Mouse (Mus musculus): ENCODE results near the gene Vmn1r40. TPM values are rescaled to one million over a fixed set of nuclear protein-coding genes. Genes with fewer than 3 reads are reported as not detected.
A peak's percentile ranks its signal among the peaks of the same experiment; 100 is the strongest.

Vmn1r40 gene
- not detected for total RNA-seq (2022)

DNA sequence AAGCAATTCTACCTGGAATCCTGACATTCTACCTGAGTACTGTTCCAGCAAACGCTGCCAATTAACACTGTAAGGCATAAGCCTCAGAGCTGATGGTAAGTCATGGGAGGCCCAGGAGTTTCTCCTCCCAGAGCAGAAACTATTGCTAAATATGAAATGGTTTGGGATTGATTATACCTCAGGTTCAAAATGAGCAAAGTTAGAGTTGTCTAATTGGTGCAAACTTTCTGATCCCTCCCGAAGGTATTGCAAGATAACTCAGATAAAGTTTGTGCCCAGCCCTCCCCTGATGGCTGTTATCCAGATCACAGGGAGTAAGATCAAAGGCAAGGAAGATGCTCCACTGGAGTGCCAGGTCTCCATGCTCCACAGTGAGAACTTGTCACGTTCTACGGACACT lies at the start of gene Vmn1r40:
Vmn1r40 (plus strand) TSS at position 301 of the 400 bp plus-strand sequence.
- DNase-seq (ENCODE audit: low spot score in 2 of 2), result no peak

DNA sequence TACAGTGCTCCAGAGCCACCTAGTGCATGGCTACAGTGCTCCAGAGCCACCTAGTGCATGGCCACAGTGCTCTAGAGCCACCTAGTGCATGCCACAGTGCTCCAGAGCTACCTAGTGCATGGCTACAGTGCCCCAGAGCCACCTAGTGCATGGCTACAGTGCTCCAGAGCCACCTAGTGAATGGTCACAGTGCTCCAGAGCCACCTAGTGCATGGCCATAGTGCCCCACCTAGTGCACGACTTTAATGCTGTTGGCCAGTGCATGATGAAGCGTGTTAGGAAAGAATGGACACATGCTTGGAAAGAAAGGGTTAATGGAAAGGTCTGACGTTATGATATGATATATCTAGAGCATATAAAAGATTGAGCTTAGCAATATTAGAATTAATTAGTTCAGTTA lies 49.0 kb upstream of the Vmn1r40 start:
- no peak for DNase-seq (ENCODE audit: low spot score in 2 of 2)

DNA sequence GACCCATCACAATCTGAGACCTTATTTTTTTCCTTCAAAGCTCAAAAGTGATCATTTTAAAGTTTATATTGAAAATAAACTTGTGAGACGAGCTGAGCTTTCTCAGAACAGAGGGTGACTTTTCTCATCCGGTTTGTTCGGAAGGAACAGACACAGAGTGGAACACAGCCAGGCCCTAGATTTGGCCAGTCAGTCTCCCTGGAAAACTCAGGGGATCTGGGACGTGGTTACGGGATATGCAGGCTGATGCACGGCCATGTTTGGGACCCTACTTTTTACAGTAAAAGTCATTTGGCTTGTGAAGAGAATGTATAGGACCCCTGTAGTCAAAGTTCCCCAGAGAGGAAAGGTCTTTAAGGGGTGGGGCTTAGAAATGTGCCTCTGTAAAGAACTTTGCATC lies 48.4 kb upstream of the Vmn1r40 start:
- no peak for DNase-seq (ENCODE audit: low spot score in 2 of 2)

DNA sequence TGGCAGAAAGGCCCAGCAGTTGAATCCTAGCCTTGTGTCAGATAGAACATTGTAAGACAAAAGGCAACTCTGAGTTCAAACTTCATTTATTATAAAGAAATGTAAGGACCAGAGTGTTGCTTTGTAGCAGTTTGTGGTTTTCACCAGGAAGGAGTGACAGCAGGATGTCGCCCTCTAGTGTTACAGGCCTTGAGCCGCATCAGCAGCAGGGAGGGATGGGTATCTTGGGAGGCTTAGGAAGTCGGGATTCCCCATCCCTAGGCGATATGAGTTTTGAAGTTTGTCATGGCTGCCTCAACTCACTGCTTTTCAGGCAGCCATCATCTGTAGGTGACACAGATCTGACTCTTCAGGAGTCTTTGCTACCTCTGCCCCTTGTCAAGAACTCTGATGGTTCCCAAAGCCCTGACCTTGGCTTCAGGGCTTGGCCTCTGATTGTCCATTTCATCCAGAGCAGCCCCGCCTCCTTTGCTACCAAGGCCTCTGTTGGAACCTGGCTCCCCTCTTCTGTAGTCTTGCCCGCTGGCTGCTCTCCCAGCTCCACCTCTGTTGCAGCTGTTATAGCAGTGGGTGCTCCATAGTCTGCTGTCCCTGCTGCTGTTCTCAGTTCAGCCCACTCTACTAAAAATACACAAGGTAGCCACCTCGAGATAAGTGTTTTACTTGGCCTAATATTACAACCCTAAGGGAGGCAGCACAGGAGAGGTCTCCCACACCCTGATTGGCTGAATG lies 47.5 kb upstream of the Vmn1r40 start:
- DNase-seq (ENCODE audit: low spot score in 2 of 2), result no peak

DNA sequence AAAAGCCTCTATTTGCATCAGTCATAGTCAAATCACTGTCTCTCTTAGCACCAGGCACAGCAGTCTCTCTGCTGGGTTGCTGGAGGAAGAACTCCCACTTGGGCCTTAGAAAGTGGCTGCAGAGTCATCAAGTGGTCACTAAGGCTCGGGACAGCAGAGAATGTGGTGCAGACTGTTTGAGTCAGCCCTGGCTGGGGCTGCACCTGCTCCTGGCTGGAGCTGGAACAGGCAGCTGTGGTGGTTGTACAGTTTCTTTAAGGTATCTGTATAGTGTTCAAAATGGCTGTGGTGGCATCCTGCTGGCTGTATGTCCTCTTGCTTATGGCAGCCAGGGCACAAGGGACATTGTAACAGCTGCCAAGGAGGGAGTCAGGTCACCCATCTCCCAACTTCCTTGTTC lies 46.9 kb upstream of the Vmn1r40 start:
- DNase-seq (ENCODE audit: low spot score in 2 of 2), result no peak

DNA sequence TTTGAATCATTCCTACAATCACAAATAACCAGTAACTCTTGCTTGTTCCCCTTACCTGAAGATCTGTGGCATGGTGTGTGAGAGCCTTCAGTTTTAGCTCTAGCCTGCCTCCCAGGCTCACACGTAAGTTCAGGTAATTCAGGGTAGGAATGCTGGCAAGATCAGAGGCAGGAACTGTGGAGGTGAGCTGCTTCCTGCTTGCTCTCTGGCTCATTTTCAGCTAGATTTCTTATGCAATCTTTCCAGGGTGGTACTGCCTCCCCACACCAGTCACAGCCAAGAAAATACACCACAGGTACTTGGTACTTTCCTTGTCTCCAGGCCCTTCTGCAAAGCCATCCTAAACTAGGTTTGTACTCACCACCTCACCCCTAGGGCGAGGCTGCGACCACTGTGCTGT lies 44.8 kb upstream of the Vmn1r40 start:
- no peak for DNase-seq (ENCODE audit: low spot score in 2 of 2)

DNA sequence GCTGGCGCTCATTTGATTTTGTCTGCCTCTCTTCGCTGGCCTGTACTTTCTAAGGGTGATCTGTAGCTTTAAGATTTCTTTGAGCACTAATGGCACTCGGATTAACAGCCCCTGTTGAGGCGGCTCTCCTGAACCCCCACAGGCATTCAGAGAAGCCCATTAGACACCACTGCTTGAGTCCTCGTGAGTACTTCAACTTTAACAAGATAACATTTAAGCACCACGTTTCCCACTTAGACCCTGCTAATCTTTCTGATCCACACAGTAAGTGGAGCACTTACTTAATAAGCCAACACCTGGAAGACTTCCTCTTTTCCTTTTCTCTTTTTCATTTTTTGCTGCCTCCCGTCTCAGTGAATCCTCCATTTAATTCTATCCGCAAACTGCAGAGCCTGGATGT lies 42.2 kb upstream of the Vmn1r40 start:
- no peak for DNase-seq (ENCODE audit: low spot score in 2 of 2)

DNA sequence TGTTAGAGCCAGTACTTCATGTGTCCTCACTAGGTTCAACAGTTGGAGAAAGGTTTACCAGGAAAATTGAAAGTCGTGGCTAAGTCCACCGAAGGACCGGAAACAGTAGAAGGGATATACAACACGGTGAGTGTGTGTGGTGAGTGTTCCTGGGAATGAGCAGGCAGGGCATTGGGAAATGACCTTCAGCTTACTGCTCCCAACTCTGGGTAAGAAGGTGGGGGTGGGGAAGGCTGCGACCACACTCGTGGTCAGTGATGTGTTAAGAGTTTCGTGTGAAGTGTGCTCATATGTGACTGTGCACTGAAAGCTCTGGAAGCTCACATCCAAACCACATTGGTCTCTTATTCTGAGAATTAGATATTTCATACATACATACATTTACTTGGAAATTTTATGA lies 41.7 kb upstream of the Vmn1r40 start:
- DNase-seq (ENCODE audit: low spot score in 2 of 2), result no peak

DNA sequence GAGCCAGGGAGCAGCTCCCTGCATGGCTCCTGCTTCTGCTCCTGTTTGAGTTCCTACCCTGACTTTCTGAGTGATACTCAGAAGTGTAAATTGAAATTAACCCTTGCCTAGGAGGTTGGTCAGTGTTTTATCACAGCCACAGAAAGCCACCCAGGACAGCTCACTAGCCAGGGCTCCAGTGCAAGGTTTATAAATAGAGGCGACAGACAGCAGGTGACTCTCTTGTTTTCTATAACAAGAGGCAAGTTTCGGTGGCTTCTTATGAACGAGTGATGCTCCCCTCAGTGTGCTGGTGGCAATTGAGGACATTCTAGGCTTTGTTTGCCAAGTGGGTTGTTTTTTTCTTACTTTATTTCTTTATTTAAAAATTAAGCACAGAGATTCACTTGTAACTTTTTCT lies 40.4 kb upstream of the Vmn1r40 start:
- DNase-seq (ENCODE audit: low spot score in 2 of 2), result no peak

DNA sequence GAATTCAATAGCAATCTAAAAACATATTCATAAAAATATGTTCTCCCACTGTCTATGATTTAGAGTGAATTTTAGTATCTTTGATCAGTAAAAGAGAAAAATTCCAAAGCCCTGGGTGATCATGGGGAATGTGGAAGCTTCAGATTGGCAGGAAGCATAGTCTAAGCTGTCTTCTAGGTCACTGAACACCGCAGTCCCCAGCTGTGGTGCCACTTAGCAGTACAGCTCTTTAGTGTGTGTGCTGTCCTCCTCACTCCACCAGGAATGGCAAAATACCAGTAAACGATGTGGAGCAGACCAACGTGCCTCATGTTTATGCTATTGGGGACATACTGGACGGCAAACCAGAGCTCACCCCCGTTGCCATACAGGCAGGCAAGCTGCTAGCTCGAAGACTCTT lies 37.8 kb upstream of the Vmn1r40 start:
- DNase-seq (ENCODE audit: low spot score in 2 of 2), result peak in 1 of 2 experiments; percentile 2

DNA sequence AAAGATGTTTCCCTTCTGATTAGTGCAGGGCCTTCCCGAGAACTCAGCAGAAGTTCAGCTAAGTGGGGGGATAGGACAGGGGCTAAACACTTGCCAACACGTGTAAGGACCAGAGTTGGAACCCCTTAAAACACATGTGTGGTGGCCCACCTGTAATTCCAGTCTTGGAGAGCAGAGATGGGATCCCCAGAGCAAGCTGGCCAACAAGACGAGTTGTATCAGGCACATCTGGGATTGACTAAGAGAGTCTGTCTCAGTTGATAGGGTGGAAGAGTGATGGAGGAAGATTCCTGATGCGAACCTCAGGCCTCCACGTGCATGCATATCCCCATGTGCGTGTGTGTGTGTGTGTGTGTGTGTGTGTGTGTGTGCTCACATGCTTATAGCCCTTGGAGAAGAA lies 35.9 kb upstream of the Vmn1r40 start:
- DNase-seq (ENCODE audit: low spot score in 2 of 2), result peak in 1 of 2 experiments; percentile 14

DNA sequence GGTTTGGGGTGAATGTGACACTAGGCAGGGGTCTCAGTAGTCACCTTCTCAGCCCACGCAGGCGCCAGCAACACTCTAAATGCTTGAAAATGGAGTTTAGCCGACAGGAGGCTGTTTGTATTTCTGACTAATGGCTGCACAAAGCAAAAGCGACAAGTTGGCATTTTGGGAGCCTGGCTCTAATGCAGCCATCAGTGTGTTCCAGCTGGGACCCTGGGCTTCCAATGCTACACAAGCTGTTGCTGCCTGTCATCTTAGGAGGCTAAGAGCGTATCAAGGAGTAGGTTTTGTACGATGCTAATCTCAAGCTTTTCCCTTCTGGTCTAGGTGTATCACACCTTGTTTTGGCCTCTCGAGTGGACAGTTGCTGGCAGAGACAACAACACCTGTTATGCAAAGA lies 34.7 kb upstream of the Vmn1r40 start:
- peak in 1 of 2 experiments; percentile 4 for DNase-seq (ENCODE audit: low spot score in 2 of 2)

DNA sequence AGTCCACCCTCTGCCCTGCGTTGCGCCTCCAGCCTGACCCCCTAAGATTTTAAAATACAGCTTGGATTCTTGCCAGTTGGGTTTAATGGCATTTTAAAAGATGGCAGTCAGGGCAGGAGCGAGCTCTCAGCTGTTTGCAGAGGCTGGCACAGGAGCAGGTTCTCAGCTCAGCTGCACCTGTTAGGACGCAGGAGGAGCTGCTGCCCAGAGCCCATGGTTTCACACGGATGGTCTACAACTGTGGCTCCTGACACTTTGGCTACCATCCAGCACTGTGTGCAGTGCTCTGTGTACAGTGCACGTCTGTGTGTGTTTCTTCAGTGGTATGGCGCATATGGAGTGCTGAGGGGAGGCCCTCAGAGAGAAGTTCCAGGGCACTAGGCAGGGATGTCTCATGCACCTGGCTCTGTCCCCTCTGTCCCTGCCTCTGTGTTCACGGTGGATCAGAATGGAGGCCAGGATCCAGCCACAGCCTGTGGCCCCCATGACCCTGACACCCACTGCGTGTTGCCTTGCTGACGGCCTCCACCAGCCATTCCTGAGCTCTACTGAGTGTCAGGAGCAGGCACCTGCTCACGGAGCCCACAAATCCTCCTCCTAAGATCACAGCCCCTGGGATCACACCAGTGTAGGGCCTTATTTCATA lies 34.1 kb upstream of the Vmn1r40 start:
- peak in 1 of 2 experiments; percentile 5 for DNase-seq (ENCODE audit: low spot score in 2 of 2)

DNA sequence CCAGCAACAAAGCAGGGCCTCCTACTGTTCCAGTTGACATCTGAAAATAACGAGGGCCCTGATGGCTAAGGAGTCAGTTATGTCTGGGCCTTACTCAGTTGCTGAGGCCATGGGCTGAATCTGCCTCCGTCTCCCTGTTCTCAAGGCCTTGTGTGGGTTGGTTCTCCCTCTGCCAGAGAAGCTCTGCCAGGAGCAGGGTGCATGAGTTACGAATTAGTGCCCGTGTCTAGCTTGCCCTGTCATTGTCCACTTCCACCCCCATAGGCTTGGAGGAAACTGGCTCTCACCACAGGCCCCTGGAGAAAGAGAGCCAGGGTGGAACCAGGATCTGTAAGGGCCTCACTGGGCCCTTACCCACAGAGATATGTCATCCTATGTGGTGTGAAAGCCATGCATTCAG lies 28.8 kb upstream of the Vmn1r40 start:
- no peak for DNase-seq (ENCODE audit: low spot score in 2 of 2)

DNA sequence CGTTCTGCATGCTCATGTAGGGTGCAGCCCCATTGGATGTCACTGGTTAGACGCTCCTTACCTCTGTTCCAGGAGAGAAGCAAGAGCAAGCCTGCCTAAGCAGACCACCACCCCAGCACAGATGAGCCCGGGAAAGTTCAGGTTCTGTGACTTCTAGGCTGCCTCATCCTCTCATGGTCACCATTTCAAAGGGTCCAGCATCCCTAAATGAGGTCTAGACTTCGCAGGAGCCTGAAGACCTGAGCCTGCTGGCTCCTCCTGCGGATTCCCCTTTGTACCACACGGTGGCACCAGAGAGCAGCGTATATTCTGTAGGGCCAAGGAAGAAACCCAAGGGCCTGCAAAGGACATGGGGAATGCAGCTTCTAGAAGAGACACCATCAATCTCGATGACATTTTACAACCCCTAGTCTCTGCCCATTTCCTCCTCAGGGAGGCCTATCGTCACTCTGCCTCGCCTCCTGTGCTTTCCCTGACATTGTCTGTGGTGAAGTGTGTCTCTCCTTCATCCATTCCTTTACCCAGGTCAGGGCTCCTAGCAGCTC lies 28.0 kb upstream of the Vmn1r40 start:
- peak in 1 of 2 experiments; percentile 55 for DNase-seq (ENCODE audit: low spot score in 2 of 2)

DNA sequence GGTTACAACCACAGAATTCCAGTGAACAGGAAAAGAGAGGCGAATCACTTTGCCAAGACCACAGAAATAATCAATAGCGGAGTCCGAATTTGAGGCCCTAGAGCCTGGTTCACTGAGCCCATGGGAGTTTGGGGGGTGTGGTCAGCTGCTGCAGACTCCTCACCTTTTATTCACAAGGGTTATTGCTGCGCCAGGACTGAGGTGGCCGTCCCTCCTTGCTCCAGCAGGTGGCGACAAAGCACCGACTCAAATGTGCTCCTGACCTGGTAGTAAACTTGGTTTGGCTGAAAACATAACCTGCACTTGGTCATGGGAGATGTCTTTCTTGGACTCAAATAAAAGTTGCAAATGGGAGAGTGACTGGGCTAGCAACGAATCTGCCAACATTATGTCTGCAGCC lies 27.2 kb upstream of the Vmn1r40 start:
- peak; percentile 45 to 77 for DNase-seq (ENCODE audit: low spot score in 2 of 2)

DNA sequence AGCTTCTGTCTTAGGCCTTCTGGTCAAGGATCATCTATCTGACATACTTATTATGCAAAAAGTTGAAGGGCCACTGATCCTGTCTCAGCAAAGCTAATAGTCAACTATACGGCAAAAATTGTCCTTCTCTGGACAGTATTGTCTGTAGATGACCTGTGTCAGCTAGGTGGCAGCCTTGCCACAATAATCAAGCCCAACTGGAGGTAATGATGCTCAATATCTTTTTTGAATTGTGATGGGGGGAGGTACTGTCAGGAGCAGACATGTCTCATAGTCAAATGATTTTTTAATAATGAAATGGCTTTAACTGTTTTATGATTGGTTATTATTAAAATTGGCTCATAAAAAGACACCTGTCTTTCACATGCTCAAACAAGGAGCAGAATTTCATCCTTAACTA lies 23.1 kb upstream of the Vmn1r40 start:
- no peak for DNase-seq (ENCODE audit: low spot score in 2 of 2)

DNA sequence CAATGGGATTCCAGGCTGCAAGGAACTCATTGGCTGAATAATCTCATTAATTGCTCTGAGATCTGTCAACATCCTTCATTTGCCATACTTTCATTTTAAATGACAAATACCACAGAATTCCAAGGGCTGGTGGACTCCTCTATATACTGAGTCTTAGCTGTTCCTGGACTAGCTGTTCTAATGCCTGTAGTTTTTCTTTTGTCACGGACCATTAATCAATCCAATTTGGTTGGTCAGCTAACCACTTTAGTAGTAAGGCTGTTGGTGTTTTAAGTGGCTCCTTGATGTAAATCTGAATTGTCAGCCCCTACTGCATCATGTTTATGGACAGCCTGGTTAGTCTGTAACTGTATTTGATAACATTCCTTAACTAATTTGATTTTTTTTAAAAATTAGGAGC lies 20.2 kb upstream of the Vmn1r40 start:
- DNase-seq (ENCODE audit: low spot score in 2 of 2), result no peak

DNA sequence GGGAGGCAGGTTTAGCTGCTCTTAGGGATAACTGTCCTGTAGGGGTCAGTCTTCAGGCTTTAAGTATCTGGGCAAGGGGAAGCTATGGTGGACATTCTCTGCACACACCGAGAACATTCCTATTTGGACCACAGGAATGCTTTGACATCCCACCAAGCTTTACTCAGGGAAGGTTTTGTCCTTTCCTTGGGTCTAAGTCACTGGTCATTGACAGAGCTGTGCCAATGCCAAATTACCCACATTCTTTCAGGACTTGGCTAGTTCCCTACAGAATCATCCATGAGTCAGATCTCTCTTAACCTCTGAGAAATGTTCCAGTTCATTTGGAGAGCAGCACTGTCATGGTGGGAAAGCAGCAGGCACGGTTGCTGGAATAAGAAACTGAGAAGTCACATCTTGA lies 716 bp upstream of the Vmn1r40 start:
- no peak for DNase-seq (ENCODE audit: low spot score in 2 of 2)

DNA sequence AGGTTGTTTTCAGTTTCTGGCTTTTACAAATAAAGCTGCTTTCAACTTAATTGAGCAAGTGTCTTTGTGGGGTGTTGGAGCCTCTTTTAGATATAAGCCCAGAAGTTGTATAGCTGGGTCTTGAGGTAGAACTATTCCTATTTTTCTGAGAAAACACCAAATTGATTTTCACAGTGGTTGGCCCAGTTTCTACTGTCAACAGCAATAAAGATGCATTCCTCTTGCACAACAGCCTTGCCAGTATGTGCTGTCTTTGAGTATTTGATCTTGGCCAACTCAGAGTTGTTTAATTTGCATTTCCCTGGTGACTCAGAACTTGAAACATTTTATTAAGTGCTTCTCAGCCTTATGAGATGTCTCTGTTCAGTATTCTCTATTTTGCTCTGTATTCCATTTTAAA lies 10.7 kb downstream of the Vmn1r40 start:
- no peak for DNase-seq (ENCODE audit: low spot score in 2 of 2)

DNA sequence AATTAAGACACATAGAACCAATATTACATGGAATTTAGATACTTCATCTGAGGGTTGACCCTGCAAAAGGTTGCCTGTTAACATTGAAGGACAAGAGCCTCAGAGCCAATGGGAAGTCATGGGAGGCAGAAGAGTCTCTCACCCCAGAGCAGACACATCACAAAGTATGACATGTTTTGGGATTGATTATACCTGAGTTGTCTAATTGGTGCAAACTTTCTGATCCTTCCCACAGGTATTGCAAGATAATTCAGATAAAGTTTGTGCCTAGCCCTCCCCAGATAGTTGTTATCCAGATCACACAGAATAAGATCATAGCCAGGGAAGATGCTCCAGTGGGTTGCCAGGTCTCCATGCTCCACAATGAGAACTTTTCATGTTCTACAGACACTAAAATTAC lies 33.1 kb downstream of the Vmn1r40 start, which contains the start of gene Vmn1r41:
Vmn1r41 (plus strand) TSS at position 301 of the 400 bp plus-strand sequence.
- DNase-seq (ENCODE audit: low spot score in 2 of 2), result no peak

DNA sequence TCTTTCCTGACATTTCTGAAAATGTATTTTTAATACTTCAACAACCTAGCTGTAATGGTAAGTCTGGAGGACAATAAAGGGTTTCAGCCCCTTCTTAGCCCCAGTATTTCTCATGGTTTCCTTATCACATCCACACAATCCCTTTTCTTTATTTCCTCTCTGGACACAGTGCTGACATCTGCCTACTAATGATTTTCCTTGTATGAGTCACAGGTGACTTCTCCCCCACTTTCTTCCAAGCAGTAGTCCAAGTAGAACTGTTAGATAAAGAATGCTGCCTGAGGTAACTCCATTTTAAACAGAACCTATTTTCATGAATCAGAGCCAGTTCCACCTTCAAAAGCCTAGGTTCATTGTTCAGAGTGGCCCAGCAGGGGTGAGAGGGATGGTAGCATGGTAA lies 35.5 kb downstream of the Vmn1r40 start:
- DNase-seq (ENCODE audit: low spot score in 2 of 2), result no peak

Measured in left cerebral cortex, adult 8-10 months (tissue).